Mouse (Mus musculus): ENCODE measurements around the gene Shank2. TPM values are rescaled to one million over a fixed set of nuclear protein-coding genes. Genes with fewer than 3 reads are reported as not detected.

The Shank2 gene
- polyA plus RNA-seq, 1 experiment from 2014 or later: 0.54 TPM

GRCm38 (mm10) chr7:144029246-144029645 lies 27.5 kb downstream of the Shank2 start:
- H3K27me3 ChIP-seq: no peaks in the 10 kb centered on the region
- no peak for ATAC-seq (ENCODE audit: insufficient read depth)

GRCm38 (mm10) chr7:144030796-144031195 lies 29.1 kb downstream of the Shank2 start:
- no peak for ATAC-seq (ENCODE audit: insufficient read depth)
- no peak overlapping the region for H3K4me3 ChIP-seq (replicated peaks)
- H3K36me3 ChIP-seq (replicated peaks): no peaks in the 10 kb centered on the region
- H3K9ac ChIP-seq: no peak overlapping the region
- no peaks in the 10 kb centered on the region for H3K27me3 ChIP-seq
- no peak overlapping the region for H3K4me2 ChIP-seq
- H3K27ac ChIP-seq (replicated peaks): no peak overlapping the region
- no peaks in the 10 kb centered on the region for H3K9me3 ChIP-seq (replicated peaks)
- H3K4me1 ChIP-seq (replicated peaks): no peaks in the 10 kb centered on the region
- WGBS (ENCODE audit: insufficient replicate concordance): 67% methylated on average over 11 of the region's 11 CpGs

More at GRCm38 (mm10) chr7:144029246-144029645, 27.5 kb downstream of the Shank2 start:
- Histone ChIP-seq H3K9ac (no peak overlapping the region), H3K4me3 (replicated peaks) (no peak overlapping the region), H3K36me3 (replicated peaks) (no peaks in the 10 kb centered on the region), H3K4me1 (replicated peaks) (peaks cover 5% of the 10 kb centered on the region; the same call in 1 of the 2 replicates), H3K27ac (replicated peaks) (no peak overlapping the region), H3K4me2 (no peak overlapping the region), H3K9me3 (replicated peaks) (no peaks in the 10 kb centered on the region)
- WGBS (ENCODE audit: insufficient replicate concordance): 44% methylated on average over 5 of the region's 5 CpGs

- Histone ChIP-seq H3K4me1 (replicated peaks) (no peaks in the 10 kb centered on the region), H3K4me3 (replicated peaks) (no peak overlapping the region), H3K9me3 (replicated peaks) (no peaks in the 10 kb centered on the region), H3K36me3 (replicated peaks) (no peaks in the 10 kb centered on the region), H3K9ac (no peak overlapping the region), H3K27me3 (no peaks in the 10 kb centered on the region), H3K27ac (replicated peaks) (no peak overlapping the region), H3K4me2 (no peak overlapping the region)
- no peak for ATAC-seq (ENCODE audit: insufficient read depth)
- WGBS (ENCODE audit: insufficient replicate concordance): 63% methylated on average over 3 of the region's 3 CpGs
These were observed 29.9 kb downstream of the Shank2 start for GRCm38 (mm10) chr7:144031611-144032010.

GRCm38 (mm10) chr7:144037541-144037940 lies 35.8 kb downstream of the Shank2 start:
- ATAC-seq (ENCODE audit: insufficient read depth): no peak
- Histone ChIP-seq H3K4me2 (no peak overlapping the region), H3K4me1 (replicated peaks) (peaks cover 6% of the 10 kb centered on the region), H3K27ac (replicated peaks) (peak overlapping the region; percentile 10; the same call in 1 of the 2 replicates), H3K36me3 (replicated peaks) (no peaks in the 10 kb centered on the region), H3K9me3 (replicated peaks) (no peaks in the 10 kb centered on the region), H3K27me3 (no peaks in the 10 kb centered on the region), H3K9ac (no peak overlapping the region), H3K4me3 (replicated peaks) (no peak overlapping the region)
- WGBS (ENCODE audit: insufficient replicate concordance): 85% methylated on average over 11 of the region's 11 CpGs

GRCm38 (mm10) chr7:144037966-144038669 lies 36.4 kb downstream of the Shank2 start:
- no peak overlapping the region for H3K4me3 ChIP-seq (replicated peaks)
- no peaks in the 10 kb centered on the region for H3K36me3 ChIP-seq (replicated peaks)
- ATAC-seq (ENCODE audit: insufficient read depth): 0 out of 2 replicates have a peak, but pooled peaks have one; percentile 26
- H3K4me1 ChIP-seq (replicated peaks): peaks cover 6% of the 10 kb centered on the region
- no peak overlapping the region for H3K4me2 ChIP-seq
- no peaks in the 10 kb centered on the region for H3K9me3 ChIP-seq (replicated peaks)
- H3K27ac ChIP-seq (replicated peaks): peak overlapping the region; percentile 55
- 63% methylated on average over 9 of the region's 9 CpGs for WGBS (ENCODE audit: insufficient replicate concordance)
- no peak overlapping the region for H3K9ac ChIP-seq
- H3K27me3 ChIP-seq: no peaks in the 10 kb centered on the region

GRCm38 (mm10) chr7:144038741-144039140 lies 37.0 kb downstream of the Shank2 start:
- no peaks in the 10 kb centered on the region for H3K9me3 ChIP-seq (replicated peaks)
- H3K27me3 ChIP-seq: no peaks in the 10 kb centered on the region
- H3K27ac ChIP-seq (replicated peaks): no peak overlapping the region
- no peak overlapping the region for H3K9ac ChIP-seq
- no peaks in the 10 kb centered on the region for H3K36me3 ChIP-seq (replicated peaks)
- 63% methylated on average over 8 of the region's 8 CpGs for WGBS (ENCODE audit: insufficient replicate concordance)
- peaks cover 6% of the 10 kb centered on the region for H3K4me1 ChIP-seq (replicated peaks)
- H3K4me3 ChIP-seq (replicated peaks): no peak overlapping the region
- no peak overlapping the region for H3K4me2 ChIP-seq
- no peak for ATAC-seq (ENCODE audit: insufficient read depth)

GRCm38 (mm10) chr7:144040328-144040727 lies 38.6 kb downstream of the Shank2 start:
- no peak overlapping the region for H3K9ac ChIP-seq
- peak overlapping the region; percentile 19; the same call in 1 of the 2 replicates for H3K27ac ChIP-seq (replicated peaks)
- ATAC-seq (ENCODE audit: insufficient read depth): peak; percentile 51; the same call in 1 of the 2 replicates

GRCm38 (mm10) chr7:144052076-144052475 lies 50.3 kb downstream of the Shank2 start:
- 0 out of 2 replicates have a peak overlapping the region, but pooled peaks have one; percentile 48 for H3K27ac ChIP-seq (replicated peaks)
- 15% methylated on average over 12 of the region's 12 CpGs for WGBS (ENCODE audit: insufficient replicate concordance)
- ATAC-seq (ENCODE audit: insufficient read depth): peak; percentile 34
- H3K27me3 ChIP-seq: no peaks in the 10 kb centered on the region
- no peaks in the 10 kb centered on the region for H3K36me3 ChIP-seq (replicated peaks)
- no peak overlapping the region for H3K4me2 ChIP-seq
- no peak overlapping the region for H3K9ac ChIP-seq
- no peak overlapping the region for H3K4me3 ChIP-seq (replicated peaks)
- peaks cover 5% of the 10 kb centered on the region; the same call in 1 of the 2 replicates for H3K4me1 ChIP-seq (replicated peaks)
- no peaks in the 10 kb centered on the region for H3K9me3 ChIP-seq (replicated peaks)

More at GRCm38 (mm10) chr7:144040328-144040727, 38.6 kb downstream of the Shank2 start:
- H3K4me1 ChIP-seq (replicated peaks): peaks cover 6% of the 10 kb centered on the region
- 31% methylated on average over 3 of the region's 3 CpGs for WGBS (ENCODE audit: insufficient replicate concordance)
- H3K36me3 ChIP-seq (replicated peaks): no peaks in the 10 kb centered on the region
- H3K4me3 ChIP-seq (replicated peaks): no peak overlapping the region
- H3K4me2 ChIP-seq: no peak overlapping the region
- no peaks in the 10 kb centered on the region for H3K9me3 ChIP-seq (replicated peaks)
- H3K27me3 ChIP-seq: no peaks in the 10 kb centered on the region

- Histone ChIP-seq H3K27ac (replicated peaks) (no peak overlapping the region), H3K4me2 (no peak overlapping the region), H3K27me3 (no peaks in the 10 kb centered on the region), H3K4me3 (replicated peaks) (no peak overlapping the region), H3K36me3 (replicated peaks) (no peaks in the 10 kb centered on the region), H3K9me3 (replicated peaks) (no peaks in the 10 kb centered on the region), H3K9ac (no peak overlapping the region), H3K4me1 (replicated peaks) (peaks cover 3% of the 10 kb centered on the region; the same call in 1 of the 2 replicates)
- 54% methylated on average over 6 of the region's 6 CpGs for WGBS (ENCODE audit: insufficient replicate concordance)
- ATAC-seq (ENCODE audit: insufficient read depth): no peak
These were observed 53.5 kb downstream of the Shank2 start for GRCm38 (mm10) chr7:144055188-144055587.

GRCm38 (mm10) chr7:144055702-144056531 lies 54.2 kb downstream of the Shank2 start:
- 31% methylated on average over 7 of the region's 7 CpGs for WGBS (ENCODE audit: insufficient replicate concordance)
- Histone ChIP-seq H3K9ac (no peak overlapping the region), H3K9me3 (replicated peaks) (no peaks in the 10 kb centered on the region), H3K27ac (replicated peaks) (no peak overlapping the region), H3K4me2 (no peak overlapping the region), H3K4me3 (replicated peaks) (no peak overlapping the region), H3K4me1 (replicated peaks) (peaks cover 3% of the 10 kb centered on the region; the same call in 1 of the 2 replicates), H3K36me3 (replicated peaks) (no peaks in the 10 kb centered on the region), H3K27me3 (no peaks in the 10 kb centered on the region)
- no peak for ATAC-seq (ENCODE audit: insufficient read depth)
